23 mouse cellular contexts compared by ENCODE assay signal in genomic region chr9:20810271-20810670, GRCm38 (mm10). TPM values are rescaled to one million over a fixed set of nuclear protein-coding genes. Genes with fewer than 3 reads are reported as not detected.
DNase-seq lines count a peak whose midpoint lies in the region; ATAC-seq lines count a peak whose summit lies in the region.
"Had no signal": no experiment of that assay in that cellular context is flagged by ENCODE, and none has a peak within 500 bp of the region (broad histone marks: within the 10 kb centered on the region; RNA-seq: fewer than 3 reads in every experiment).

No protein-coding gene starts in this region.

- DNase-seq in adrenal gland, adult 2 months = peak; percentile 64
- DNase-seq in adrenal gland, adult 18-20 months (ENCODE audit: low spot score in 2 of 2) = no peak
- DNase-seq in heart, adult 8-10 months (ENCODE audit: low spot score) = peak; percentile 69
- peak; percentile 49 to 50 for DNase-seq in adrenal gland, postnatal 36 days
- DNase-seq in heart, postnatal 36 days = peak; percentile 29 to 31
- no peak for DNase-seq in layer of hippocampus, postnatal 25 days (ENCODE audit: extremely low spot score in 1 of 2, low spot score in 1 of 2)
- DNase-seq in urinary bladder, postnatal 25 days (ENCODE audit: low spot score) = no peak
- DNase-seq: cerebellum, postnatal 10 days; lung, postnatal 14 days; thymus, postnatal 4 days had no signal

- 38% methylated on average over 4 of the region's 4 CpGs for WGBS in heart, embryonic 12.5 days

- no peak for ATAC-seq in heart, embryonic 12.5 days (ENCODE audit: insufficient number of reproducible peaks, low FRiP score)
- ATAC-seq: activated CD4-positive, CD25-positive, alpha-beta regulatory T cell, adult 4 months; forebrain, embryonic 15.5 days had no signal

- H3K9ac ChIP-seq in heart, embryonic 12.5 days = no peak overlapping the region
- H3K9ac ChIP-seq: forebrain, embryonic 15.5 days; liver, embryonic 14.5 days had no signal

- peaks cover 42% of the 10 kb centered on the region for H3K27me3 ChIP-seq in heart, embryonic 12.5 days (replicated peaks)

- no peak overlapping the region for H3K4me3 ChIP-seq in heart, embryonic 12.5 days
- H3K4me3 ChIP-seq: forebrain, embryonic 15.5 days; hindbrain, embryonic 10.5 days had no signal

- H3K4me2 ChIP-seq in heart, embryonic 12.5 days = no peak overlapping the region
- H3K4me2 ChIP-seq: forebrain, embryonic 15.5 days had no signal

- no peaks in the 10 kb centered on the region for H3K36me3 ChIP-seq in heart, embryonic 12.5 days
- H3K36me3 ChIP-seq: forebrain, embryonic 15.5 days; hindbrain, embryonic 10.5 days had no signal

- no peak overlapping the region for H3K27ac ChIP-seq in heart, embryonic 12.5 days (ENCODE audit: poor library complexity, severe bottlenecking)
- H3K27ac ChIP-seq: forebrain, embryonic 15.5 days; hindbrain, embryonic 10.5 days; liver, embryonic 14.5 days had no signal

- peaks cover 7% of the 10 kb centered on the region for H3K4me1 ChIP-seq in heart, embryonic 12.5 days (replicated peaks)

- intact Hi-C loops in heart, postnatal 36 days (cut with DNase I) = no loop called here

- no peaks in the 10 kb centered on the region for H3K9me3 ChIP-seq in heart, embryonic 12.5 days (replicated peaks)
- H3K9me3 ChIP-seq: forebrain, embryonic 15.5 days; hindbrain, embryonic 10.5 days had no signal

RNA-seq across cellular contexts. Expression of gene Col5a3, which starts 4.6 kb away (rescaled TPM):
- 100 to 1,000 TPM in 1 of 2 experiments, 10 to 100 TPM in 1; 78.4 to 293 TPM for total RNA-seq in adrenal gland, adult 2 months (2021)
- polyA plus RNA-seq in adrenal gland, adult 2 months (2012; rRNA removed) = 108 and 110 TPM in 2 replicates
- total RNA-seq in adrenal gland, adult 18-20 months (2021) = 100 to 1,000 TPM; 123 to 412 TPM
- 10 to 100 TPM in 1 of 4 experiments, 1 to 10 TPM in 3; 5.6 to 10.2 (median 6.4) TPM for total RNA-seq in heart, adult 8-10 months (2022)
- polyA plus RNA-seq in heart, embryonic 12.5 days (2016; fragmentation: Nextera tagmentation; extraction: Ambion mirVana) = 0.05 and 0.06 TPM in 2 replicates
- total RNA-seq in adrenal gland, postnatal 36 days (2021) = 100 to 1,000 TPM; 187 to 205 TPM
- total RNA-seq in heart, postnatal 36 days (2021) = 10 to 100 TPM; 17.2 to 22.0 TPM
- 1 to 10 TPM; 1.2 to 2.5 TPM for total RNA-seq in layer of hippocampus, postnatal 25 days (2021)
- total RNA-seq: megakaryocyte-erythroid progenitor cell, adult 5-6 weeks; monocyte, adult 5-6 weeks had no signal
- polyA plus RNA-seq: activated CD4-positive, CD25-positive, alpha-beta regulatory T cell, adult 4 months had no signal

RNA-seq across cellular contexts. Expression of gene Rdh8, which starts 8.0 kb away (rescaled TPM):
- not detected for total RNA-seq in adrenal gland, adult 2 months (2021)
- not detected in 2 replicates for polyA plus RNA-seq in adrenal gland, adult 2 months (2012; rRNA removed)
- not detected for total RNA-seq in adrenal gland, adult 18-20 months (2021)
- not detected for total RNA-seq in heart, adult 8-10 months (2022)
- polyA plus RNA-seq in heart, embryonic 12.5 days (2016; fragmentation: Nextera tagmentation; extraction: Ambion mirVana) = not detected in 2 replicates
- not detected for total RNA-seq in adrenal gland, postnatal 36 days (2021)
- not detected for total RNA-seq in heart, postnatal 36 days (2021)
- not detected for total RNA-seq in layer of hippocampus, postnatal 25 days (2021)
- total RNA-seq: CH12.LX; megakaryocyte-erythroid progenitor cell, adult 5-6 weeks; monocyte, adult 5-6 weeks; neutrophil, adult 5-6 weeks had no signal
- polyA plus RNA-seq: activated CD4-positive, CD25-positive, alpha-beta regulatory T cell, adult 4 months; forebrain, embryonic 15.5 days; hindbrain, embryonic 10.5 days; kidney, embryonic 14.5 days; large intestine, adult 2 months; limb, embryonic 11.5 days; liver, embryonic 14.5 days; testis, adult 2 months had no signal

RNA-seq across cellular contexts. Expression of gene A230050P20Rik, which starts 58.2 kb away (rescaled TPM):
- 10 to 100 TPM; 19.4 to 20.1 TPM for total RNA-seq in adrenal gland, adult 2 months (2021)
- 140 and 164 TPM in 2 replicates for polyA plus RNA-seq in adrenal gland, adult 2 months (2012; rRNA removed)
- total RNA-seq in adrenal gland, adult 18-20 months (2021) = 10 to 100 TPM; 14.7 to 17.5 TPM
- 1 to 10 TPM; 3.4 to 6.0 (median 4.8) TPM for total RNA-seq in heart, adult 8-10 months (2022)
- 6.5 and 7.1 TPM in 2 replicates for polyA plus RNA-seq in heart, embryonic 12.5 days (2016; fragmentation: Nextera tagmentation; extraction: Ambion mirVana)
- 10 to 100 TPM; 19.1 to 20.4 TPM for total RNA-seq in adrenal gland, postnatal 36 days (2021)
- 1 to 10 TPM; 4.2 to 4.6 TPM for total RNA-seq in heart, postnatal 36 days (2021)
- 10 to 100 TPM; 50.7 to 77.1 TPM for total RNA-seq in layer of hippocampus, postnatal 25 days (2021)

Comparison
In these comparisons a context has a peak if more than half of its experiments do, and no peak if none do; other contexts are left out.
1. DNase-seq: peak in adrenal gland, adult 2 months (single experiment), heart, adult 8-10 months (single experiment), adrenal gland, postnatal 36 days (2 of 2) and heart, postnatal 36 days (2 of 2); none in adrenal gland, adult 18-20 months (0 of 2), layer of hippocampus, postnatal 25 days (0 of 2) and urinary bladder, postnatal 25 days (single experiment).